Mouse (Mus musculus) left cerebral cortex, adult 2 months (tissue): ENCODE data around the gene Gm17359. TPM values are rescaled to one million over a fixed set of nuclear protein-coding genes. Genes with fewer than 3 reads are reported as not detected.

Source experiments
- DNase-seq, 2 experiments: peaks; one replicate each; pipeline ENCODE4 v3.0.0; 2021 to 2022; ENCODE audit warnings: low spot score in 2 of 2, mixed read lengths in 1 of 2; ENCODE audit errors: extremely low spot score in 1 of 2
- H3K27ac ChIP-seq: fragments of 200-600 bp; 2 replicates; pipeline ENCODE4 v1.8.1; 2022
- H3K4me3 ChIP-seq: fragments of 200-600 bp; 2 replicates; pipeline ENCODE4 v1.8.1; 2022
- CTCF ChIP-seq: fragments of 200-600 bp; IDR thresholded peaks from 2 replicates; pipeline ENCODE4 v1.8.1; 2022; ENCODE audit warnings: antibody characterized with exemption, mild to moderate bottlenecking, moderate library complexity
- intact Hi-C: fragments of 180-260 bp; cut with DNase I; formaldehyde crosslinking; loops from one replicate; pipeline ENCODE4 v1.15.1; 2025
- long read RNA-seq, 2 experiments: library from polyadenylated mRNA; stranded (forward); transcript quantifications; one replicate each; pipeline ENCODE4 v2.0.0; 2021; ENCODE audit warnings: borderline mapping rate in 2 of 2
- total RNA-seq, 2 experiments: library from RNA; stranded (reverse); gene quantifications; 2 replicates each; pipeline ENCODE4 v1.2.3; 2021

The Gm17359 gene
- not detected for total RNA-seq
- long read RNA-seq, experiment 1: 0 reads
- long read RNA-seq, experiment 2: 0 reads

DNA sequence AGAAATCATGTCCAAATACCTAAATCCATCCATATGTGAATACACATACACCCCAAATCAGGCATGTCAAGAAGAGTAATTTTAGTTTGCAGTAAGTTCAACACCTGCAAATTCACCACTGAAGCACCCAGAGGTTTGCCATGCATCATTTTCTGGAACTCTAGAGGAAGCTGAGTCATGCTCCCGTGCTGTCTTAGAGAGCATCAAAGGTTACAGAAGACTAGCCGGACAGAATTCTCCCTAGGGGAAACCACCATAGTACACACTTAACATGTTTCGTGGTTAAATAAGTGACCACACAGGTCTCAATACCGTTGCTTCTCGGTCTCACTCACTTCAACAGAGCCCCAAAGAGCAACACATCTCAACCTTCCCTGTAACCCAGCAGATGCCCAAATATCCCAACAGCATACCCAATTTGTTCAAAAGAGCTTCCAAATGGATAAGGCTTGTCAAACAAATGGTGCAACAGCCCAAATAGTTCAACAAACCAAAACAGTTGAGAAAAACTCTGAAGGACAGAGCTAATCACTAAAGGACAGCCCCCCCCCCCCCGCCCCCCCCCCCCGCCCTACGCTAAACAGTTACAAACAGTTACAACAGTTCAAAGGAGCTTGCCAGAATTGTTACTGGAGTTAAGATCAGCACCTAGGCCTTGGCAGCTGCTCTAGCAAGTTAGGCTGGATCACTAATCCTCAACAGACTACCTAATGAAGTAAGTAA, at the start of gene Gm17359:
Gene Gm17359, plus strand, starts transcription at position 618 of the 723 bp plus-strand sequence.
- no peak for DNase-seq
- intact Hi-C loops: no loop called here
- H3K27ac ChIP-seq: no peak within 1 kb of the TSS
- no peak for TF ChIP-seq CTCF
- no peak within 1 kb of the TSS for H3K4me3 ChIP-seq

- Histone ChIP-seq H3K4me3 (peak overlapping the region; percentile 88), H3K27ac (peak overlapping the region; percentile 98)
- intact Hi-C loops: loop anchor here (1.0 to 5.0 kb wide), 5 partner anchors 35 to 305 kb away; partner anchors contain the start of genes Fnip2 and Ppid
- DNase-seq: peak; percentile 95 to 97
- TF ChIP-seq CTCF: no peak
These were observed 49.3 kb upstream of the Gm17359 start for GRCm38 (mm10) chr3:79287108-79287576.

DNA sequence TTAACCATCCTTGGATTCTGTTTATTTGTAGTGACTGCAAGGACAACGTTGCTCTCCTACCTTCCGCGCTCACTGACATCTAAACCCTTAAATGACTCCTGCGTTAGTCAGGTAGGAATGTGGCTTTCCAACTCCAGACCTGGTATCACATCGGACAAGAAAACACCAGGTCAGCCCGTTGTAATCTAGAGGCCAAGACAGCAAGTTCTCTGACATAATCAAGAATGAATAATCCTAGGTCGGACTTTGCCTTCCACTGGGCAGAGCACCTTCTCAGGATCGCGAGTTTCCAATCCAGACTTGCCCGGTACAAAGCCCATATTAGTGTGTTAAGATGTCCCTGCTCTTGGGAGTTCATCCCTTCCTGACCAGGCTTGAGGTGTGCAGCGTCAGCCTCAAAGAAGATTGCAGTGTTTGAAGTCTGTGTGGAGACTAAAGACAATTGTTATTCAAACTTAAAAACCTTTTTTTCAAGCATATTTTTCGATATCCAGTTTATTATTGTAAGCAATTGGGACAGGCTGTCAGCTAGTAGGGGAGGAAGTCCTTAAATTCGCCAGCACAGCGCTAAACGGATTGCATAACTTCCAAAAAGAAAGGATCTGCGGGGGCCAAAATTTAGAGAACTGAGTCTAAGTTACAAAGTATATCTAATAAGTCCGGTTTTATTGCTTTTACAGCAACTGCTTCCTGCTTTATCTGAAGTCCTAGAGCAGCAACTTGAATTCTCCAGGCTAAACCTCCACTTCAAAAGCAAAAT, 48.6 kb upstream of the Gm17359 start:
- intact Hi-C loops: loop anchor here (1.0 to 5.0 kb wide), 7 partner anchors 27 to 304 kb away; partner anchors contain the start of genes Fnip2 and Ppid
- no peak for TF ChIP-seq CTCF
- Histone ChIP-seq H3K4me3 (peak overlapping the region; percentile 88), H3K27ac (peak overlapping the region; percentile 98)
- peak in 1 of 2 experiments; percentile 19 for DNase-seq

- intact Hi-C loops: loop anchor here (2.0 to 5.0 kb wide), 5 partner anchors 26 to 303 kb away; partner anchors contain the start of gene Ppid
- no peak for TF ChIP-seq CTCF
- DNase-seq: no peak
- Histone ChIP-seq H3K4me3 (no peak overlapping the region), H3K27ac (peak overlapping the region; percentile 98; the same call in 1 of the 2 replicates)
These were observed 47.4 kb upstream of the Gm17359 start for GRCm38 (mm10) chr3:79289050-79289449.

DNA sequence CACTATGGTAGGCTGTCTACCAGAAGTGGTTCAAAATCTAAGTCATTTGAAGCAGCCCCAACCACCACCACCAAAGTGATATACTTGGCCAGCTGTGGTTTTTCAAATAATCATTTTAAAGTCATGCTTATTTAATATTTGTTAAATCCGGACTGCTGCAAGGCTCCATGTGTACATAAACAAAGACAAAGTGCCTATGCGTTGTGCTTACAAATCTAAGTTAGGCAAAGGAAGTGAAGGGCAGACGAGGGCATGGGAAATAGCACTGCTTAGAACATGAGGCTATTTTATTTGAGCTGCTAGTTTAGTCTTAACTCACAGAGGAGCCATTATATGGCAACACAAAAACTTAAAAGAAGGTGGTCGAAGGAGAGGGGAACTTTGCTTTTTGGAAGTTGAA, 43.4 kb upstream of the Gm17359 start:
- intact Hi-C loops: no loop called here
- TF ChIP-seq CTCF: no peak
- Histone ChIP-seq H3K4me3 (no peak overlapping the region), H3K27ac (no peak overlapping the region)
- DNase-seq: no peak

DNA sequence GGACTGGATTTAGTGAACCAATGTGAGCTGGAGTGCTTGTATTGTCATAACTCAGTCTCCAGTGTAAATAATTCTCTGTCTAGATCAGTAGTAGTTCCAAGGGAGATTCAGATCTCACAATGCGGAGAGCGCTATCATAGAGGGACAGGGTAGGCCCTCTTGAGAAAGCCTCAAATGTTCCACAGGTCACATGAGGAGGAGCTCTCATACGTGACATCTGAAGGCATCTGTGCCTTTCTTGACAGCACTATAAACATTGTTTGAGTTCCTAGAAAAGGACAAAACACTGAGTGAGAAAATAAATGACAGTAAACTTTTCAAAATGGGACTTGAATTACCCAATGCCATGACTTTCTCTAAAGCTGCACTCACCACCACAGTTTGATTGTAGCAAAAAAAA, 41.8 kb upstream of the Gm17359 start:
- Histone ChIP-seq H3K27ac (no peak overlapping the region), H3K4me3 (no peak overlapping the region)
- no peak for TF ChIP-seq CTCF
- no peak for DNase-seq
- intact Hi-C loops: no loop called here

- intact Hi-C loops: no loop called here
These were observed 40.4 kb upstream of the Gm17359 start for GRCm38 (mm10) chr3:79296049-79296448.

DNA sequence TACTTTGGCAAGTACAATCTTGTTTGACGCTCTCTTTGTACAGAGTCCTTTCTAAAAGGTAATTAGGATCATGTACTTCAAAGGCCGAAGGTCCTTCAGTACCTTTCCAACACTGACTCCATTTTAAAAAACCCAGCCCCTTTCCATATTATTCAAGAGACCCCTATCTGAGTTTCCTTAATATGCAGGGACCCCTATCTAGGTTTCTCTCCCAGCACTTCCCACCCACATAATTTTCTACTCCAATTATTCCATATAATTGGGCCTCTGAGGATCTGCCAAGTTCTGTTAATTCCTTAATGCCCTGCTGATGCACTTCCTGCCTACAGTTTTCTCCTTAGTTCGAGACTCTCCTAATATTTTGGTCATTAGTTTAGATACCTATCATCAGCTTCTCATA, 39.9 kb upstream of the Gm17359 start:
- no peak overlapping the region for H3K4me3 ChIP-seq
- DNase-seq: no peak
- H3K27ac ChIP-seq: no peak overlapping the region
- TF ChIP-seq CTCF: no peak
- intact Hi-C loops: no loop called here

More at GRCm38 (mm10) chr3:79296049-79296448, 40.4 kb upstream of the Gm17359 start:
- Histone ChIP-seq H3K4me3 (no peak overlapping the region), H3K27ac (no peak overlapping the region)
- DNase-seq: no peak
- peak; percentile 21; the same call in 1 of the 2 replicates for TF ChIP-seq CTCF

GRCm38 (mm10) chr3:79297281-79297680, 39.2 kb upstream of the Gm17359 start:
- Histone ChIP-seq H3K27ac (no peak overlapping the region), H3K4me3 (no peak overlapping the region)
- DNase-seq: no peak
- no peak for TF ChIP-seq CTCF
- intact Hi-C loops: no loop called here

- Histone ChIP-seq H3K4me3 (no peak overlapping the region), H3K27ac (no peak overlapping the region)
- intact Hi-C loops: no loop called here
- DNase-seq: no peak
- no peak for TF ChIP-seq CTCF
These were observed 37.1 kb upstream of the Gm17359 start for GRCm38 (mm10) chr3:79299401-79299800.

GRCm38 (mm10) chr3:79308605-79309004, 27.9 kb upstream of the Gm17359 start:
- no peak overlapping the region for H3K4me3 ChIP-seq
- intact Hi-C loops: no loop called here
- no peak overlapping the region for H3K27ac ChIP-seq
- TF ChIP-seq CTCF: no peak
- DNase-seq: no peak

- intact Hi-C loops: loop anchor here (1.0 to 5.0 kb wide), 2 partner anchors 126 to 293 kb away; no protein-coding TSS in a partner anchor
- no peak for TF ChIP-seq CTCF
- H3K4me3 ChIP-seq: no peak overlapping the region
- H3K27ac ChIP-seq: peak overlapping the region; percentile 54; the same call in 1 of the 2 replicates
- no peak for DNase-seq
These were observed 26.3 kb upstream of the Gm17359 start for GRCm38 (mm10) chr3:79310184-79310583.
